Comparison of ENCODE assay signal across 16 mouse cellular contexts in genomic region chr1:148722106-148722505, GRCm38 (mm10).
"Had no signal": no experiment of that assay in that cellular context is flagged by ENCODE, and none has a peak within 500 bp of the region (broad histone marks: within the 10 kb centered on the region; RNA-seq: fewer than 3 reads in every experiment).

No protein-coding gene starts in this region.

- DNase-seq: retina, postnatal 1 day; right cerebral cortex, adult 18-20 months; right cerebral cortex, postnatal 14 days; right cerebral cortex, postnatal 25 days; right cerebral cortex, postnatal 4 days; spleen, adult 18-20 months; thymus, adult 18-20 months; thymus, adult 2 months; thymus, postnatal 14 days; thymus, postnatal 25 days; thymus, postnatal 36 days; thymus, postnatal 4 days had no signal

- H3K27me3 ChIP-seq: neural tube, embryonic 13.5 days; neural tube, embryonic 15.5 days; stomach, embryonic 15.5 days had no signal

- H3K36me3 ChIP-seq: neural tube, embryonic 13.5 days; neural tube, embryonic 15.5 days; stomach, embryonic 15.5 days had no signal

- H3K4me1 ChIP-seq: neural tube, embryonic 13.5 days; neural tube, embryonic 15.5 days; stomach, embryonic 15.5 days had no signal

- H3K9me3 ChIP-seq: neural tube, embryonic 13.5 days; neural tube, embryonic 15.5 days; stomach, embryonic 15.5 days had no signal

- H3K9ac ChIP-seq: neural tube, embryonic 13.5 days; neural tube, embryonic 15.5 days; stomach, embryonic 15.5 days had no signal

- H3K27ac ChIP-seq: neural tube, embryonic 13.5 days; neural tube, embryonic 15.5 days; stomach, embryonic 15.5 days; stomach, postnatal 0 days had no signal

- H3K4me3 ChIP-seq: neural tube, embryonic 13.5 days; neural tube, embryonic 15.5 days; stomach, embryonic 15.5 days had no signal
